Mouse (Mus musculus): ENCODE data around the gene Gjd2. TPM values are rescaled to one million over a fixed set of nuclear protein-coding genes. Genes with fewer than 3 reads are reported as not detected.

Gjd2 gene
- polyA plus RNA-seq, 1 experiment: 0.02 TPM

DNA sequence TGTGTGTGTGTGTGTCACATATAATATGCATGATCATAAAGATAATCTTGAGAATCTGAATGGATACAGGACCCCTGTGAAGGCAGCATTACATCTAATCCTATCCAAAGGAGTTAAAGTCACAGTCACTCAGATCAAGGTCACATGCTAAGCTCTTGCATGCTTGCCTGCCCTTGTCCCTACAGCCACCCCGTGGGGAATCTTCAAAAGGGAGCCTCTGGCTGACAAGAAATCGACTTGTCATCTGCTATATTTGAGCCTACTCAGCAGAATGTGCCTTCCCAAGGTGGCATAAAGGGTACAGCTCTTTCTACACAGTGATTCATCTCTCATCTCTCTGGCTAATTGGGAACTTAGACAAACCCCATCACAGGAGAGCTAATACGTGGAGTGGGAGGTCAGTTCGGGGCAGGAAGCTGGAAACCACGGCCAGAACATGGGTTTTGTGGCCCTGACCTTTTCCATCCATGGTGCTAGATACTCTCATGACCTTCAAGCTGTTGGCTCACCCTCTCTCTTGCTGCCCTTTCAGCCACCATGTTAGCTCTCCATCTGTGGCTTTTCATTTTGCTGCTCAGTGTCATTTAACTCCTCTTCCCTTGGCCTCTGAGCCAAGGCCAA lies 35.2 kb downstream of the Gjd2 start:
- Histone ChIP-seq H3K27ac (ENCODE audit: control insufficient read depth, insufficient read depth, low read depth, low read length) (no peak overlapping the region), H3K27me3 (ENCODE audit: control insufficient read depth, insufficient read depth, low read length) (no peaks in the 10 kb centered on the region), H3K36me3 (ENCODE audit: control insufficient read depth, insufficient read depth, low read length) (no peaks in the 10 kb centered on the region), H3K4me1 (ENCODE audit: control insufficient read depth, insufficient read depth, low read length) (no peaks in the 10 kb centered on the region), H3K4me3 (ENCODE audit: control insufficient read depth, low read depth, low read length) (no peak overlapping the region)
- TF ChIP-seq CTCF (IDR thresholded peaks at IDR 0.05; ENCODE audit: control insufficient read depth, insufficient read depth, insufficient replicate concordance, low read depth, low read length) (no peak), POLR2A (IDR thresholded peaks at IDR 0.05; ENCODE audit: control insufficient read depth, low read depth, low read length) (no peak)

DNA sequence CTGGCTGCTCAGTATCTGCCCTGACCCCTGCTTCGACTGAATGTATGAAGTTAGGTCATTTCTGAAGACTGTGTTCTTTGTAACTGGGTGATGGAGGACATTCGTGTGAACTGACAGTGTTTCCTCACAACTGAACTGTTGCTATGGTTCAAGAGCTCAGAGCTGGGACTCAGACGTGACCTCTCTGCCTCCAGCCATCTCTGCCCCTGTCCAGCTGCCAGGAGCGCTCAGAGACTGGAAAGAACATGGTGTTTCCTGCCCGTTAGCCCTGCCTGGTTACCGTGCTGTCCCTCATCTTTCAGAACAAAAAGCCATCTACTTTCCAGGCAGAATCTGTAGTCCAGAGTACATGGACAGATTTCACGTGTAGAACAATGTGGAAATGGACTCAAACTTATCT lies 39.5 kb downstream of the Gjd2 start:
- no peak overlapping the region for H3K27ac ChIP-seq (ENCODE audit: control insufficient read depth, insufficient read depth, low read depth, low read length)
- H3K36me3 ChIP-seq (ENCODE audit: control insufficient read depth, insufficient read depth, low read length): no peaks in the 10 kb centered on the region
- H3K4me1 ChIP-seq (ENCODE audit: control insufficient read depth, insufficient read depth, low read length): no peaks in the 10 kb centered on the region
- TF ChIP-seq CTCF (IDR thresholded peaks at IDR 0.05; ENCODE audit: control insufficient read depth, insufficient read depth, insufficient replicate concordance, low read depth, low read length) (no peak), POLR2A (IDR thresholded peaks at IDR 0.05; ENCODE audit: control insufficient read depth, low read depth, low read length) (no peak)
- no peaks in the 10 kb centered on the region for H3K27me3 ChIP-seq (ENCODE audit: control insufficient read depth, insufficient read depth, low read length)
- no peak overlapping the region for H3K4me3 ChIP-seq (ENCODE audit: control insufficient read depth, low read depth, low read length)

DNA sequence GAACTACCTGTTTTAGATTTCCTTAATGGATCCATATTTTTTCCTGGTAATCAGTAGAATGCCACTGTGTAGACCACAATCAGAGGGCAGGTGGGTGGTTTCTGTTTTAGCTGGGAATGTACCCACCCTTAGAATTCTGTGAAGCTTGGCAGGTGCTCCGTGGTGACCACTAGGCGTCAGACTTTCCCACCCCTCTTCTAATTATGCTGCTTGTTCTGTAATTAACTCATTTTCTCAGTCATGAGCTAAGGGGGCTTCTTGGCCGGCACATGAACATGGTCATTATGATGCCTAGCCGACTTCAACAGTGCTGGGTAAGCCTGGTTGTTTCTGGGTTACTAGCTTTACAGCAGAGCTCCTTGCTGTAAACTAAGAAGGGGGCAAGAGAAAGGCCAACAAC lies 47.0 kb downstream of the Gjd2 start:
- H3K27me3 ChIP-seq (ENCODE audit: control insufficient read depth, insufficient read depth, low read length): no peaks in the 10 kb centered on the region
- H3K27ac ChIP-seq (ENCODE audit: control insufficient read depth, insufficient read depth, low read depth, low read length): no peak overlapping the region
- H3K4me1 ChIP-seq (ENCODE audit: control insufficient read depth, insufficient read depth, low read length): no peaks in the 10 kb centered on the region
- no peaks in the 10 kb centered on the region for H3K36me3 ChIP-seq (ENCODE audit: control insufficient read depth, insufficient read depth, low read length)
- TF ChIP-seq CTCF (IDR thresholded peaks at IDR 0.05; ENCODE audit: control insufficient read depth, insufficient read depth, insufficient replicate concordance, low read depth, low read length) (no peak), POLR2A (IDR thresholded peaks at IDR 0.05; ENCODE audit: control insufficient read depth, low read depth, low read length) (no peak)
- no peak overlapping the region for H3K4me3 ChIP-seq (ENCODE audit: control insufficient read depth, low read depth, low read length)

Other genes starting within 250 kb of the Gjd2 start
- gene Scg5, start 184.5 kb downstream of the Gjd2 start, polyA plus RNA-seq (2012; rRNA removed): 0.94 and 1.0 TPM in 2 replicates
- gene Arhgap11a, start 165.0 kb downstream of the Gjd2 start, polyA plus RNA-seq (2012; rRNA removed): 2.6 TPM in 2 replicates
- 0.57 and 0.64 TPM in 2 replicates for gene Actc1, start 39.9 kb upstream of the Gjd2 start, polyA plus RNA-seq (2012; rRNA removed)
- 13.3 and 14.5 TPM in 2 replicates for gene Aqr, start 173.4 kb upstream of the Gjd2 start, polyA plus RNA-seq (2012; rRNA removed)
- 1.3 and 2.1 TPM in 2 replicates for gene Zfp770, start 187.8 kb upstream of the Gjd2 start, polyA plus RNA-seq (2012; rRNA removed)

All from testis, adult 2 months (tissue).